Mouse (Mus musculus) forebrain, postnatal 0 days (tissue): ENCODE results near the gene Stom. TPM values are rescaled to one million over a fixed set of nuclear protein-coding genes. Genes with fewer than 3 reads are reported as not detected.

Experiments
- ATAC-seq: fragments of 200-750 bp; cut with Nextera tagmentation; 2 replicates; pipeline ENCODE4 v1.8.0; 2017; ENCODE audit warnings: mild to moderate bottlenecking, moderate library complexity
- DNase-seq: peaks from one replicate; pipeline ENCODE4 v3.0.0-alpha.2; 2015
- H3K27ac ChIP-seq: fragments of 300-500 bp; sonication (generic); 2 replicates; pipeline ENCODE4 v1.5.1; 2014; ENCODE audit warnings: low read depth, mild to moderate bottlenecking, antibody characterized with exemption, low read length, moderate library complexity, mixed read lengths
- H3K27me3 ChIP-seq: fragments of 300-500 bp; sonication (generic); 2 replicates; pipeline ENCODE4 v1.6.1; 2014; ENCODE audit warnings: mild to moderate bottlenecking, low read length, mixed read lengths; ENCODE audit not compliant: insufficient read depth
- H3K36me3 ChIP-seq: fragments of 300-500 bp; sonication (generic); 2 replicates; pipeline ENCODE4 v1.6.1; 2014; ENCODE audit warnings: mild to moderate bottlenecking, moderate library complexity; ENCODE audit not compliant: insufficient read depth
- H3K4me1 ChIP-seq: fragments of 300-500 bp; sonication (generic); 2 replicates; pipeline ENCODE4 v1.6.1; 2014; ENCODE audit warnings: antibody characterized with exemption; ENCODE audit not compliant: insufficient read depth
- H3K4me2 ChIP-seq: fragments of 300-500 bp; sonication (generic); 2 replicates; pipeline ENCODE4 v1.6.1; 2014; ENCODE audit warnings: low read depth, mild to moderate bottlenecking, moderate library complexity
- H3K4me3 ChIP-seq: fragments of 300-500 bp; sonication (generic); 2 replicates; pipeline ENCODE4 v1.5.1; 2014; ENCODE audit warnings: low read depth, low read length, mixed read lengths
- H3K9ac ChIP-seq: fragments of 300-500 bp; sonication (generic); 2 replicates; pipeline ENCODE4 v1.6.1; 2014; ENCODE audit warnings: mild to moderate bottlenecking
- H3K9me3 ChIP-seq: fragments of 300-500 bp; sonication (generic); 2 replicates; pipeline ENCODE4 v1.6.1; 2016; ENCODE audit warnings: low read length
- CTCF ChIP-seq: sonication (generic); IDR thresholded peaks from 2 replicates; pipeline ENCODE4 v1.5.1; 2016; ENCODE audit warnings: antibody characterized with exemption, control low read depth, low read depth
- WGBS: fragments of 180-500 bp; shearing (Covaris S2); extraction: QIAGEN DNeasy Blood & Tissue Kit; methylation state at CpG from one replicate; pipeline ENCODE4 v1.1.7; 2014; 5-methylcytosine and 5-hydroxymethylcytosine counted together
- polyA plus RNA-seq: library from polyadenylated mRNA; unstranded; fragments of >200 nt; fragmentation: Nextera tagmentation; extraction: Ambion mirVana; gene quantifications from 2 replicates; pipeline ENCODE4 v1.2.1, GENCODE M21; 2015
- total RNA-seq: library from RNA; depleted of rRNA; stranded (reverse); fragments of >200 nt; gene quantifications from 2 replicates; pipeline ENCODE4 v1.2.3, GENCODE M21; 2014

Stom gene
- total and polyA plus RNA-seq, 2 experiments from 2014 or later = 18.9 to 23.3 TPM

GRCm38 (mm10) chr2:35302049-35302885 is 34.5 kb downstream of the Stom start:
- DNase-seq (no peak), ATAC-seq (no peak)
- TF ChIP-seq CTCF = no peak
- no peak overlapping the region for H3K4me3 ChIP-seq
- H3K9me3 ChIP-seq = no peaks in the 10 kb centered on the region
- H3K4me2 ChIP-seq = no peak overlapping the region
- no peak overlapping the region for H3K27ac ChIP-seq
- H3K36me3 ChIP-seq = no peaks in the 10 kb centered on the region
- no peaks in the 10 kb centered on the region for H3K4me1 ChIP-seq
- H3K27me3 ChIP-seq = no peaks in the 10 kb centered on the region
- no peak overlapping the region for H3K9ac ChIP-seq
- WGBS = 86% methylated on average over 13 of the region's 13 CpGs

GRCm38 (mm10) chr2:35299437-35299836 is 37.3 kb downstream of the Stom start:
- no peak for DNase-seq
- no peak for TF ChIP-seq CTCF

GRCm38 (mm10) chr2:35297703-35298332 is 39.0 kb downstream of the Stom start:
- peak; percentile 84 for ATAC-seq
- no peak overlapping the region for H3K9ac ChIP-seq
- H3K4me1 ChIP-seq = no peaks in the 10 kb centered on the region
- no peak overlapping the region for H3K27ac ChIP-seq
- no peaks in the 10 kb centered on the region for H3K27me3 ChIP-seq
- DNase-seq = peak; percentile 87
- H3K4me3 ChIP-seq = no peak overlapping the region
- TF ChIP-seq CTCF = peak; percentile 100
- no peak overlapping the region for H3K4me2 ChIP-seq
- no peaks in the 10 kb centered on the region for H3K36me3 ChIP-seq
- WGBS = 32% methylated on average over 15 of the region's 15 CpGs
- no peaks in the 10 kb centered on the region for H3K9me3 ChIP-seq

More at GRCm38 (mm10) chr2:35299437-35299836, 37.3 kb downstream of the Stom start:
- H3K4me2 ChIP-seq = no peak overlapping the region
- H3K27me3 ChIP-seq = no peaks in the 10 kb centered on the region
- H3K9ac ChIP-seq = no peak overlapping the region
- H3K4me3 ChIP-seq = no peak overlapping the region
- no peak for ATAC-seq
- 96% methylated on average over 2 of the region's 2 CpGs for WGBS
- H3K9me3 ChIP-seq = no peaks in the 10 kb centered on the region
- no peaks in the 10 kb centered on the region for H3K4me1 ChIP-seq
- H3K27ac ChIP-seq = no peak overlapping the region
- H3K36me3 ChIP-seq = no peaks in the 10 kb centered on the region

GRCm38 (mm10) chr2:35293291-35293690 is 43.5 kb downstream of the Stom start:
- Histone ChIP-seq H3K27me3 (no peaks in the 10 kb centered on the region), H3K9ac (no peak overlapping the region), H3K4me3 (no peak overlapping the region), H3K4me2 (no peak overlapping the region), H3K27ac (no peak overlapping the region), H3K4me1 (no peaks in the 10 kb centered on the region), H3K9me3 (no peaks in the 10 kb centered on the region), H3K36me3 (no peaks in the 10 kb centered on the region)
- no peak for DNase-seq
- 91% methylated on average over 8 of the region's 8 CpGs for WGBS
- no peak for TF ChIP-seq CTCF
- no peak for ATAC-seq

GRCm38 (mm10) chr2:35292700-35293099 is 44.1 kb downstream of the Stom start:
- Histone ChIP-seq H3K4me2 (no peak overlapping the region), H3K4me3 (no peak overlapping the region)
- WGBS = 64% methylated on average over 3 of the region's 3 CpGs

GRCm38 (mm10) chr2:35291856-35292255 is 44.9 kb downstream of the Stom start:
- no peak overlapping the region for H3K4me3 ChIP-seq
- H3K27ac ChIP-seq = no peak overlapping the region
- TF ChIP-seq CTCF = peak; percentile 78
- H3K9ac ChIP-seq = no peak overlapping the region
- no peaks in the 10 kb centered on the region for H3K4me1 ChIP-seq
- 13% methylated on average over 3 of the region's 3 CpGs for WGBS
- H3K4me2 ChIP-seq = no peak overlapping the region
- no peaks in the 10 kb centered on the region for H3K27me3 ChIP-seq
- H3K36me3 ChIP-seq = no peaks in the 10 kb centered on the region
- ATAC-seq (no peak), DNase-seq (peak; percentile 50)
- H3K9me3 ChIP-seq = no peaks in the 10 kb centered on the region

More at GRCm38 (mm10) chr2:35292700-35293099, 44.1 kb downstream of the Stom start:
- H3K36me3 ChIP-seq = no peaks in the 10 kb centered on the region
- H3K27ac ChIP-seq = no peak overlapping the region
- no peaks in the 10 kb centered on the region for H3K9me3 ChIP-seq
- no peaks in the 10 kb centered on the region for H3K27me3 ChIP-seq
- no peak for ATAC-seq
- no peak for DNase-seq
- H3K9ac ChIP-seq = no peak overlapping the region
- no peaks in the 10 kb centered on the region for H3K4me1 ChIP-seq
- no peak for TF ChIP-seq CTCF
